Mouse (Mus musculus) limb, embryonic 14.5 days (tissue): ENCODE data around the gene Lekr1. TPM values are rescaled to one million over a fixed set of nuclear protein-coding genes. Genes with fewer than 3 reads are reported as not detected.
"Not testable (repeated sequence)": the region's sequence is repeated elsewhere in the genome, so short reads cannot be mapped to it uniquely, and the experiment has no call there.

Experiments used
- ATAC-seq: fragments of 200-750 bp; cut with Nextera tagmentation; 2 replicates; pipeline ENCODE4 v1.8.0; 2017; ENCODE audit warnings: low read depth, moderate number of reproducible peaks, moderate TSS enrichment; ENCODE audit not compliant: low FRiP score
- DNase-seq: peaks from one replicate; pipeline ENCODE4 v3.0.0-alpha.2; 2015; ENCODE audit warnings: low spot score
- H3K27ac ChIP-seq: fragments of 300-500 bp; sonication (generic); replicated peaks from 2 replicates; pipeline ENCODE4 v1.5.1; 2014; ENCODE audit warnings: low read depth, mild to moderate bottlenecking, low read length, moderate library complexity, mixed read lengths
- H3K27me3 ChIP-seq: fragments of 300-500 bp; sonication (generic); 2 replicates; pipeline ENCODE4 v1.6.1; 2014; ENCODE audit warnings: low read length, mixed read lengths; ENCODE audit not compliant: control insufficient read depth, insufficient read depth
- H3K36me3 ChIP-seq: fragments of 300-500 bp; sonication (generic); 2 replicates; pipeline ENCODE4 v1.6.1; 2014; ENCODE audit warnings: mild to moderate bottlenecking, low read length, moderate library complexity, mixed read lengths; ENCODE audit not compliant: control insufficient read depth, insufficient read depth
- H3K4me1 ChIP-seq: fragments of 300-500 bp; sonication (generic); 2 replicates; pipeline ENCODE4 v1.6.1; 2014; ENCODE audit warnings: antibody characterized with exemption, low read length, mixed read lengths; ENCODE audit not compliant: control insufficient read depth, insufficient read depth
- H3K4me2 ChIP-seq: fragments of 300-500 bp; sonication (generic); replicated peaks from 2 replicates; pipeline ENCODE4 v1.6.1; 2014; ENCODE audit warnings: low read depth, mild to moderate bottlenecking, low read length, moderate library complexity; ENCODE audit not compliant: severe bottlenecking
- H3K4me3 ChIP-seq: fragments of 300-500 bp; sonication (generic); replicated peaks from 2 replicates; pipeline ENCODE4 v1.5.1; 2014; ENCODE audit warnings: low read length
- H3K9ac ChIP-seq: fragments of 300-500 bp; sonication (generic); 2 replicates; pipeline ENCODE4 v1.6.1; 2014; ENCODE audit warnings: mild to moderate bottlenecking, low read depth, low read length, moderate library complexity; ENCODE audit not compliant: severe bottlenecking
- H3K9me3 ChIP-seq: fragments of 300-500 bp; sonication (generic); 2 replicates; pipeline ENCODE4 v1.6.1; 2016; ENCODE audit warnings: low read length; ENCODE audit not compliant: control insufficient read depth
- POLR2A ChIP-seq: fragments of 200-500 bp; IDR thresholded peaks from 2 replicates; pipeline ENCODE4 v1.8.0; 2012; ENCODE audit warnings: inconsistent platforms, mild to moderate bottlenecking, moderate library complexity, borderline replicate concordance; ENCODE audit not compliant: insufficient read depth, insufficient read length; ENCODE audit errors: extremely low read depth
- WGBS: fragments of 180-500 bp; shearing (Covaris S2); extraction: QIAGEN DNeasy Blood & Tissue Kit; methylation state at CpG from one replicate; pipeline ENCODE4 v1.1.7; 2014; 5-methylcytosine and 5-hydroxymethylcytosine counted together
- polyA plus RNA-seq, 2 experiments: library from polyadenylated mRNA; depleted of rRNA in 1 of 2; stranded (reverse) in 1 of 2; unstranded in 1 of 2; fragments of >200 nt; fragmentation: Nextera tagmentation in 1 of 2; extraction: Ambion mirVana in 1 of 2; gene quantifications; 2 replicates each; pipeline versions ENCODE4 v1.2.1 to v1.2.3; 2012 to 2014

The Lekr1 gene
- polyA plus RNA-seq, 2 experiments = 5.2 to 6.9 TPM

DNA sequence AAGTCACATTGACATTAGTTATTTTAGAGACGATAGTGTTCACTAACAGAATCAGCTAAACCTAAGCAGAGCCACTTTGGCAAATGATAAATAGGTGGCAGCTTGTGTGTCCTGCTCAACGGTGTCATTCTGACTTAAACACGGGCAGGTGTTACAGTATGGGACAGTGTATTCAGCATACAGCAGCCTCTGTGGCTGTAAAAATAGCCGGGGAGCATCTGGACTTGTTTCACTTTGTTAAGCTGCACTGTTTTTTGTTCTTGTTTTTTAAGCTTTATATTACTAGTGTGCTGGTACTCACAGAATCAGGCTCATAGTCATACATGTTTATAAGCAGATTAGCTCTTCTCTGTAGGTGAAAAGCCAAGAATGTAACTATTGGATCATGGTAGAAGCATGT is 71.8 kb downstream of the Lekr1 start:
- ATAC-seq = no peak
- H3K4me3 ChIP-seq = no peak overlapping the region
- H3K9ac ChIP-seq = no peak overlapping the region
- no peaks in the 10 kb centered on the region for H3K4me1 ChIP-seq
- TF ChIP-seq POLR2A = no peak
- no peak for DNase-seq
- 71% methylated on average over 4 of the region's 4 CpGs for WGBS
- no peaks in the 10 kb centered on the region for H3K36me3 ChIP-seq
- no peak overlapping the region for H3K27ac ChIP-seq
- no peaks in the 10 kb centered on the region for H3K9me3 ChIP-seq
- H3K4me2 ChIP-seq = no peak overlapping the region
- H3K27me3 ChIP-seq = no peaks in the 10 kb centered on the region

DNA sequence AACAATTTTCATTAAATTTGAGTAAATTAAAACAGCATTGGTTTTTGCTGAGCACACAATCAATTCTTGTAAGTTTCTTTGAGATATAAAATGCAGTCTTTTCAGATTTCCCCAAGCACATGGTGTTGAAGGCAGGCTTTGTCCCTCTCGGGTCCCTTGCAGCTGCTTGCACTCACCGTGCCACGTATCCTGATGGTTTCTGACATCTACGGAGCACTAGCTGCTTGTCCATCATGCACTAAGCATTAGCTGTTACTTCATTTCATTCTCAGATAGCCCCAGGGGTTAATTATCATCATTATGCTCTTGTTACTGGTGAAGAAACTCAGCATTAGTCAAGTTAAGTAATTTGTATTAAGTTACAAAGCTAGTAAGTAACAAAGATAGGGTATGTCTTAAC is 78.9 kb downstream of the Lekr1 start:
- Histone ChIP-seq H3K27me3 (no peaks in the 10 kb centered on the region), H3K9me3 (no peaks in the 10 kb centered on the region), H3K4me1 (no peaks in the 10 kb centered on the region), H3K27ac (no peak overlapping the region), H3K9ac (no peak overlapping the region), H3K36me3 (no peaks in the 10 kb centered on the region), H3K4me2 (no peak overlapping the region), H3K4me3 (no peak overlapping the region)
- TF ChIP-seq POLR2A = no peak
- WGBS = 46% methylated on average over 4 of the region's 4 CpGs
- ATAC-seq = no peak
- no peak for DNase-seq

DNA sequence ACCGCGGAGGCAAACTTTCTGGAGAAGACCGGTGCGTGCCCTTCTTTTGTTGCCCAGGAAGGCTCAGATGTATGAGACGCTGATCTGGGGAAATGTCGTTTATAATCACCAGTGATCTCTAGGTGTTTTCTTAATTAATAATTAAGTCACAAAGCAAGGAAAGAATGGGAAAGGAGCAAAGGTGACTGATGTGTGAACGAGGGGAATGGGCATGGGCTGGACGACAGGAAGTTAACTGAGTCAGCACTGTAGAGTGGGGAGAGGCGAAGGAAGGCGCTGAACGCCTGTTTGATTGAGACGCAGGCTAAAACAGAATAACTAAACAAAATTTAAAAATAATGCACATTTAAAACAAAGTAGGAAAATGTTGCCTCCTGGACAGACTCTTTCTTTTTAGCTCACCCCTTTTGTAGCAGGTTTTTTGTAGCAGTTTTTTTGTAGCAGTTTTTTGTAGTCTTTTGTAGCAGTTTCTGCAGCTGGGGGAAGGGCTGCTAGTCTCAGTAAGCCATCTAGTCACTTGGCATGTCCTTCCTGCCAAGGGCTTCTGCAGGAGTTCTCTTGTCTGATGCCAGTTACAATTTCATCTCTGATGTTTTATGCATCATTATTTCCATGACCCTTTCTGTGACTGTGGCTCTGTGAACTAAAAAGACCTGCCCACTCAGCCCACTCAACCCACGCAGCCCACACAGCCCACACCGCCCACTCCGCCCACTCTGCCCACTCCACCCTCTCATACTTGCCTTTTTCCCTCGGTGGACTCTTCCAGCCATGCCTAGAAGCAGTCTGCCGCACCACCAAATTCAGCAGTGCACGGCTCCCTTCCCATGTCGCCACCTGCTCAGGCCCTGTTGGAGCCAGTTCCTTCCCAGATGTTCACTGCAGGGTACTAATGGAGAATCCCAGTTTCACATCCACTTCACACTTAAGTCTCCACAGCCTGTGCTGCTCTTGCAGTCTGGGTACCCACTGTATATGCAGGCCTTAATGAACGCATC is 98.8 kb downstream of the Lekr1 start:
- 75% methylated on average over 20 of the region's 20 CpGs for WGBS
- H3K4me3 ChIP-seq = no peak overlapping the region
- no peaks in the 10 kb centered on the region for H3K36me3 ChIP-seq
- ATAC-seq (no peak), DNase-seq (no peak)
- no peaks in the 10 kb centered on the region for H3K4me1 ChIP-seq
- no peak for TF ChIP-seq POLR2A
- no peak overlapping the region for H3K4me2 ChIP-seq
- H3K9ac ChIP-seq = no peak overlapping the region
- no peak overlapping the region for H3K27ac ChIP-seq
- no peaks in the 10 kb centered on the region for H3K27me3 ChIP-seq
- no peaks in the 10 kb centered on the region for H3K9me3 ChIP-seq

DNA sequence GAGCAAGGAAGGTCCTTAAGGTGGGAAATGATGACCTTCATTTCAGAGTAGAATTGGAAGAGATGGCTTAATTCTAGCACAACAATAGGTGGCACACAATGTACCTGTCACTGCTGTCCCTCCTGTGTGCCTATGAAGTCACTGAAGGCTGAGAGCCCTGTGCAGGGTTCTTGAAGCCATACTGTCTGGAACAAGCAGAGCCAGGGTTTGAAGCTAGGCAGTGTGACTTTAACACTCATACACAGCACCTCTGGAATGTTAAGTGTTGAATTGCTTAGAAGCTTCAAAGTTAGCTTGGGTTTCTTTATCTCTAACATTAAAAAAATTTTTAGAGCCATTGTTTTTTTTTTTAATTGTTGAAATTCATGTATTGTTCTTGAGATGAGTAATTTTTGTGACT is 100.4 kb downstream of the Lekr1 start:
- no peak for TF ChIP-seq POLR2A
- no peak for ATAC-seq
- Histone ChIP-seq H3K27ac (no peak overlapping the region), H3K9me3 (no peaks in the 10 kb centered on the region), H3K4me3 (no peak overlapping the region), H3K9ac (no peak overlapping the region), H3K36me3 (no peaks in the 10 kb centered on the region), H3K4me1 (no peaks in the 10 kb centered on the region), H3K4me2 (no peak overlapping the region), H3K27me3 (no peaks in the 10 kb centered on the region)
- DNase-seq = no peak

DNA sequence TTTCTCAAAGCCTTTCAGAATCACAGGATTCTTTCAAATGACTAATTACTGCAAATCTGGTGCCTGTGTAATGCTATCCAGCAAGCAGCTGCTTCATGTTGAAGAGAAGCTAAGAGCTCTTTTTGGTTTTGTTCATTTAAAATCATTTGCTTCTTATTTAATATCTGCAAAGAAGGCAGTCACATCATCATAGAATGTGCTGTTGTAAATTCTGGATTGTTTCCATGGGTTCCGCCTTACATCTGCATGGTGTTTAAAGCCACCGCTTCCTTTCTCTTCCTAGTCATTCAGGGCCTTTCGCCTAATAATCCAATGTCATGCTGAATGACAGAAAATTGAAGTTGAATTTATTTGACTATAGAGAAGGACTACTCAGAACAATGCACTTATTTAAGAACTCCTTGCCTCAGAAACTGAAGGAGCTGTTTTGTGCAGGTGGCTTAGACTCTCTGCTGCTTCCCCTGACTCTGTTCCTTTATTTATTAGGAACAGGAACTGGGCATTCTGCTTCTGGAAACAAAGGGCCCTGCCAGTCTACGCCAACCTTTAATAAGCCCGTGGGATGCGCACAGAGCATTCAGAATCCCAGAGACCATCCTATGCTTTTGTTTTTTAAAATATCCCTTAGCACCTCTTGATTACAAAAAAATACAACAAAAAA is 101.3 kb downstream of the Lekr1 start:
- Histone ChIP-seq H3K36me3 (no peaks in the 10 kb centered on the region), H3K27ac (no peak overlapping the region), H3K4me2 (no peak overlapping the region), H3K9me3 (no peaks in the 10 kb centered on the region), H3K27me3 (no peaks in the 10 kb centered on the region), H3K4me1 (no peaks in the 10 kb centered on the region), H3K4me3 (no peak overlapping the region), H3K9ac (no peak overlapping the region)
- DNase-seq (no peak), ATAC-seq (no peak)
- TF ChIP-seq POLR2A = no peak
- WGBS = 79% methylated on average over 6 of the region's 6 CpGs

DNA sequence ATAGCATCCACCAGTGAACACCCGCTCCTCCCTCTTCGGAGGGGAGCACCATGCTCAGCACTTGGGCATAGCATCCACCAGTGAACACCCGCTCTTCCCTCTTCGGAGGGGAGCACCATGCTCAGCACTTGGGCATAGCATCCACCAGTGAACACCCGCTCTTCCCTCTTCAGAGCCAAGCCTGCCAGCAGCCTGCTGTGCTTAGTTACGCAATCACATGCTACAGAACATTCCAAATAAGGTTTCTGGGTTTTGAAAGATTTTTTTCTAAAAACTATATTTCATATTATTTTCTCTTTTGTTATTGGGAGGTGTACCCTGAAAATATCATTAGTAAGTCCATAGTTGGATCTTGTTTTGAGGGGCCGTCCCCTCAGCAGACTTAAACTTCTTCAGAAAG is 103.6 kb downstream of the Lekr1 start:
- H3K27ac ChIP-seq, H3K4me1 ChIP-seq, H3K36me3 ChIP-seq, H3K4me2 ChIP-seq, ATAC-seq, H3K27me3 ChIP-seq, H3K4me3 ChIP-seq, H3K9me3 ChIP-seq, DNase-seq, H3K9ac ChIP-seq: not testable (repeated sequence)
- WGBS = 99% methylated on average over 6 of the region's 7 CpGs
